Mouse (Mus musculus): ENCODE measurements around the gene Prdm2. TPM values are rescaled to one million over a fixed set of nuclear protein-coding genes. Genes with fewer than 3 reads are reported as not detected.

Gene Prdm2
- polyA plus RNA-seq, 1 experiment from 2014 or later = 14.7 TPM

- Histone ChIP-seq H3K36me3 (ENCODE audit: control insufficient read depth, insufficient read depth, low read length) (no peaks in the 10 kb centered on the region), H3K4me3 (ENCODE audit: low read depth, low read length) (no peak overlapping the region), H3K27ac (ENCODE audit: low read depth, low read length) (no peak overlapping the region), H3K4me1 (ENCODE audit: control insufficient read depth, insufficient read depth, low read length) (no peaks in the 10 kb centered on the region), H3K27me3 (ENCODE audit: control insufficient read depth, insufficient read depth, low read length) (no peaks in the 10 kb centered on the region), H3K9ac (ENCODE audit: low read length) (no peak overlapping the region), H3K4me2 (no peak overlapping the region), H3K9me3 (ENCODE audit: control insufficient read depth, low read length) (no peaks in the 10 kb centered on the region)
- ATAC-seq (ENCODE audit: low FRiP score) (no peak), DNase-seq (ENCODE audit: low spot score, missing footprints) (peak; percentile 83)
- WGBS = 83% methylated on average over 1 of the region's 1 CpGs
Observed at GRCm38 (mm10) chr4:143151267-143151666, 61.5 kb downstream of the Prdm2 start.

- H3K4me3 ChIP-seq (ENCODE audit: low read depth, low read length) = no peak overlapping the region
- no peak overlapping the region for H3K4me2 ChIP-seq
- whole genome bisulfite sequencing = 93% methylated on average over 3 of the region's 3 CpGs
- H3K9me3 ChIP-seq (ENCODE audit: control insufficient read depth, low read length) = no peaks in the 10 kb centered on the region
- peaks cover 7% of the 10 kb centered on the region; the same call in 1 of the 2 replicates for H3K4me1 ChIP-seq (ENCODE audit: control insufficient read depth, insufficient read depth, low read length)
- ATAC-seq (ENCODE audit: low FRiP score) = no peak
- DNase-seq (ENCODE audit: low spot score, missing footprints) = peak; percentile 77
- H3K36me3 ChIP-seq (ENCODE audit: control insufficient read depth, insufficient read depth, low read length) = no peaks in the 10 kb centered on the region
- no peak overlapping the region for H3K9ac ChIP-seq (ENCODE audit: low read length)
- no peak overlapping the region for H3K27ac ChIP-seq (ENCODE audit: low read depth, low read length)
- H3K27me3 ChIP-seq (ENCODE audit: control insufficient read depth, insufficient read depth, low read length) = no peaks in the 10 kb centered on the region
Observed at GRCm38 (mm10) chr4:143147666-143148065, 65.1 kb downstream of the Prdm2 start.

- no peak overlapping the region for H3K9ac ChIP-seq (ENCODE audit: low read length)
- ATAC-seq (ENCODE audit: low FRiP score) (no peak), DNase-seq (ENCODE audit: low spot score, missing footprints) (no peak)
- H3K4me3 ChIP-seq (ENCODE audit: low read depth, low read length) = no peak overlapping the region
- no peaks in the 10 kb centered on the region for H3K36me3 ChIP-seq (ENCODE audit: control insufficient read depth, insufficient read depth, low read length)
- H3K27ac ChIP-seq (ENCODE audit: low read depth, low read length) = no peak overlapping the region
- H3K4me1 ChIP-seq (ENCODE audit: control insufficient read depth, insufficient read depth, low read length) = peaks cover 7% of the 10 kb centered on the region; the same call in 1 of the 2 replicates
- no peaks in the 10 kb centered on the region for H3K27me3 ChIP-seq (ENCODE audit: control insufficient read depth, insufficient read depth, low read length)
- H3K9me3 ChIP-seq (ENCODE audit: control insufficient read depth, low read length) = no peaks in the 10 kb centered on the region
- H3K4me2 ChIP-seq = no peak overlapping the region
- WGBS = 64% methylated on average over 7 of the region's 7 CpGs
Observed at GRCm38 (mm10) chr4:143143615-143144014, 69.2 kb downstream of the Prdm2 start.

- no peak overlapping the region for H3K4me3 ChIP-seq (ENCODE audit: low read depth, low read length)
- 90% methylated on average over 12 of the region's 12 CpGs for WGBS
- no peak overlapping the region for H3K4me2 ChIP-seq
- H3K9me3 ChIP-seq (ENCODE audit: control insufficient read depth, low read length) = no peaks in the 10 kb centered on the region
- no peaks in the 10 kb centered on the region for H3K36me3 ChIP-seq (ENCODE audit: control insufficient read depth, insufficient read depth, low read length)
- H3K27me3 ChIP-seq (ENCODE audit: control insufficient read depth, insufficient read depth, low read length) = no peaks in the 10 kb centered on the region
- H3K9ac ChIP-seq (ENCODE audit: low read length) = no peak overlapping the region
- no peak overlapping the region for H3K27ac ChIP-seq (ENCODE audit: low read depth, low read length)
- H3K4me1 ChIP-seq (ENCODE audit: control insufficient read depth, insufficient read depth, low read length) = peaks cover 7% of the 10 kb centered on the region; the same call in 1 of the 2 replicates
- DNase-seq (ENCODE audit: low spot score, missing footprints) (no peak), ATAC-seq (ENCODE audit: low FRiP score) (no peak)
Observed at GRCm38 (mm10) chr4:143141645-143142259, 71.0 kb downstream of the Prdm2 start.

GRCm38 (mm10) chr4:143140940-143141339 lies 71.9 kb downstream of the Prdm2 start:
- Histone ChIP-seq H3K4me3 (ENCODE audit: low read depth, low read length) (no peak overlapping the region), H3K9me3 (ENCODE audit: control insufficient read depth, low read length) (no peaks in the 10 kb centered on the region), H3K9ac (ENCODE audit: low read length) (no peak overlapping the region), H3K27ac (ENCODE audit: low read depth, low read length) (no peak overlapping the region), H3K4me1 (ENCODE audit: control insufficient read depth, insufficient read depth, low read length) (peaks cover 7% of the 10 kb centered on the region; the same call in 1 of the 2 replicates), H3K36me3 (ENCODE audit: control insufficient read depth, insufficient read depth, low read length) (no peaks in the 10 kb centered on the region; the same call in 1 of the 2 replicates), H3K27me3 (ENCODE audit: control insufficient read depth, insufficient read depth, low read length) (no peaks in the 10 kb centered on the region), H3K4me2 (no peak overlapping the region)
- DNase-seq (ENCODE audit: low spot score, missing footprints) (no peak), ATAC-seq (ENCODE audit: low FRiP score) (no peak)
- 97% methylated on average over 3 of the region's 3 CpGs for WGBS

- DNase-seq (ENCODE audit: low spot score, missing footprints) (no peak), ATAC-seq (ENCODE audit: low FRiP score) (no peak)
- peaks cover 36% of the 10 kb centered on the region for H3K36me3 ChIP-seq (ENCODE audit: control insufficient read depth, insufficient read depth, low read length)
- WGBS = 97% methylated on average over 7 of the region's 7 CpGs
- no peaks in the 10 kb centered on the region for H3K27me3 ChIP-seq (ENCODE audit: control insufficient read depth, insufficient read depth, low read length)
- H3K27ac ChIP-seq (ENCODE audit: low read depth, low read length) = no peak overlapping the region
- H3K9ac ChIP-seq (ENCODE audit: low read length) = no peak overlapping the region
- no peak overlapping the region for H3K4me3 ChIP-seq (ENCODE audit: low read depth, low read length)
- no peaks in the 10 kb centered on the region for H3K4me1 ChIP-seq (ENCODE audit: control insufficient read depth, insufficient read depth, low read length)
- H3K4me2 ChIP-seq = no peak overlapping the region
- no peaks in the 10 kb centered on the region for H3K9me3 ChIP-seq (ENCODE audit: control insufficient read depth, low read length)
Observed at GRCm38 (mm10) chr4:143132433-143132832, 80.4 kb downstream of the Prdm2 start.

GRCm38 (mm10) chr4:143130441-143130840 lies 82.4 kb downstream of the Prdm2 start:
- Histone ChIP-seq H3K9ac (ENCODE audit: low read length) (no peak overlapping the region), H3K36me3 (ENCODE audit: control insufficient read depth, insufficient read depth, low read length) (peaks cover 35% of the 10 kb centered on the region), H3K4me3 (ENCODE audit: low read depth, low read length) (no peak overlapping the region), H3K9me3 (ENCODE audit: control insufficient read depth, low read length) (no peaks in the 10 kb centered on the region), H3K4me1 (ENCODE audit: control insufficient read depth, insufficient read depth, low read length) (no peaks in the 10 kb centered on the region), H3K27ac (ENCODE audit: low read depth, low read length) (no peak overlapping the region), H3K27me3 (ENCODE audit: control insufficient read depth, insufficient read depth, low read length) (no peaks in the 10 kb centered on the region), H3K4me2 (no peak overlapping the region)
- 93% methylated on average over 5 of the region's 5 CpGs for WGBS
- DNase-seq (ENCODE audit: low spot score, missing footprints) (no peak), ATAC-seq (ENCODE audit: low FRiP score) (no peak)

- H3K4me1 ChIP-seq (ENCODE audit: control insufficient read depth, insufficient read depth, low read length) = no peaks in the 10 kb centered on the region
- no peak overlapping the region for H3K4me2 ChIP-seq
- WGBS = 93% methylated on average over 4 of the region's 4 CpGs
- H3K9me3 ChIP-seq (ENCODE audit: control insufficient read depth, low read length) = no peaks in the 10 kb centered on the region
- peaks cover 26% of the 10 kb centered on the region for H3K36me3 ChIP-seq (ENCODE audit: control insufficient read depth, insufficient read depth, low read length)
- ATAC-seq (ENCODE audit: low FRiP score) (no peak), DNase-seq (ENCODE audit: low spot score, missing footprints) (no peak)
- H3K4me3 ChIP-seq (ENCODE audit: low read depth, low read length) = no peak overlapping the region
- no peaks in the 10 kb centered on the region for H3K27me3 ChIP-seq (ENCODE audit: control insufficient read depth, insufficient read depth, low read length)
- no peak overlapping the region for H3K27ac ChIP-seq (ENCODE audit: low read depth, low read length)
- H3K9ac ChIP-seq (ENCODE audit: low read length) = no peak overlapping the region
Observed at GRCm38 (mm10) chr4:143129261-143129760, 83.5 kb downstream of the Prdm2 start.

GRCm38 (mm10) chr4:143127171-143127570 lies 85.6 kb downstream of the Prdm2 start:
- Histone ChIP-seq H3K27ac (ENCODE audit: low read depth, low read length) (no peak overlapping the region), H3K9ac (ENCODE audit: low read length) (no peak overlapping the region), H3K27me3 (ENCODE audit: control insufficient read depth, insufficient read depth, low read length) (no peaks in the 10 kb centered on the region), H3K4me2 (no peak overlapping the region), H3K4me3 (ENCODE audit: low read depth, low read length) (no peak overlapping the region), H3K4me1 (ENCODE audit: control insufficient read depth, insufficient read depth, low read length) (no peaks in the 10 kb centered on the region), H3K9me3 (ENCODE audit: control insufficient read depth, low read length) (no peaks in the 10 kb centered on the region), H3K36me3 (ENCODE audit: control insufficient read depth, insufficient read depth, low read length) (peaks cover 10% of the 10 kb centered on the region)
- no peak for DNase-seq (ENCODE audit: low spot score, missing footprints)
- WGBS = 94% methylated on average over 5 of the region's 5 CpGs
- ATAC-seq (ENCODE audit: low FRiP score) = no peak

All from midbrain, embryonic 11.5 days (tissue).